Mouse (Mus musculus): ENCODE measurements at regions not wholly inside any gene's neighbourhood (a gene's known extent, or its start where the extent isn't known, plus 50 kb on each side); places are given as distances from the start of the nearest gene placed in this dataset.

DNA sequence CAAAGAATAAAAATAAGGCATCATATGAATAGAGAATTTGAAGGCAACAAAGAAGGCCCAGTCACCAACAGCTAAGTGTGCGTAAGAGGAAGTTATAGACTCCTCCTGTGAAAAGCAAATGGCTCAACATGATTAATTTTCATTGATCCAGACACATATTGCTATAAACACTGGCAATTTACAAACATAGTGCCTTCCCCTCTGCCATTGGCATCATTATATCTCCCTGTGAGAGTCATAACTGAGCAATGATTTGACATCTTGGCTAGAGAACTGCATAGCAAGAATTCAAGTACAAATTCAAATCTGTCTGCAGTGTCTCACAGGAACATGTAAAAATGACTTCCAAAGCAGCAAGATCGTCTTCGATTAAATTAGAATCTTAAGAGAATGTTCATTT is 167.2 kb upstream of the Mbnl1 start:
- intact Hi-C loops (cut with DNase I) = no loop called here
- DNase-seq = no peak

DNA sequence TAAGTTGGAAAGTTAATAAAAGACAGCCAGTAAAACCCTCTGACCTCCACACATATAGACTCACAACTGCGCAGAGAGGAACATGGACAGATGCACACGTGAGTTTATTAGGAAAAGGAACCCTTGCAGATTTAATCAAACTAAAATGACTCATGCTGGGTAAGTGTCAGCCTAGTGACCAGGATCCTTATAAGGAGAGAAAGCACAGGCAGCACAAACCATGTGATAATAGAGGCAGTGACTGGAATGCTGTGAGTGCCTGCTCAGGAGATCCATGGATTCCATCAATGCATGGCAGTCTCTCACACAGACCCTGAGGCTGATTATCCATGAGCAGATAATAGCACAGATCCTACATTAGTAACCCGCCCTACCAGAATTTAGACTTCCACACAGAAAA is 162.2 kb upstream of the Mbnl1 start:
- intact Hi-C loops (cut with DNase I) = no loop called here
- no peak for DNase-seq

DNA sequence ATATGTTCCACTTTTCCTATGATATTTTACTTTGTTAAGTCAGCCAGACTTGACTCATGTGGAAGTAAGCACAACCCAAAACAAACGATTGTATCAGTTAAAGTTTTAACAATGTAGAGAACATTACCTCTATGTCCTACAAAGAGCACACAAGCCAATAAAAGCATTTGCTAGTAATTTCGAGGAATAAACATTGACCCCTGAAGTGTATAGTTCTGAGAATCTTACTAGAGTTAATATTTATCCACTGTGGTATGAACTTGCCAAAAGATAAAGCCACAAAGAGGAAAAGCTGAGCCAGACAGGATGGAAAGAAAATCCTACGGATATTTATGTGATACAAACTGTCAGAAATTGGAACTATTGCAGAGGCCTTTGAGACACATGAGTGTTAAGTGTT is 161.5 kb upstream of the Mbnl1 start:
- DNase-seq = no peak
- intact Hi-C loops (cut with DNase I) = no loop called here

DNA sequence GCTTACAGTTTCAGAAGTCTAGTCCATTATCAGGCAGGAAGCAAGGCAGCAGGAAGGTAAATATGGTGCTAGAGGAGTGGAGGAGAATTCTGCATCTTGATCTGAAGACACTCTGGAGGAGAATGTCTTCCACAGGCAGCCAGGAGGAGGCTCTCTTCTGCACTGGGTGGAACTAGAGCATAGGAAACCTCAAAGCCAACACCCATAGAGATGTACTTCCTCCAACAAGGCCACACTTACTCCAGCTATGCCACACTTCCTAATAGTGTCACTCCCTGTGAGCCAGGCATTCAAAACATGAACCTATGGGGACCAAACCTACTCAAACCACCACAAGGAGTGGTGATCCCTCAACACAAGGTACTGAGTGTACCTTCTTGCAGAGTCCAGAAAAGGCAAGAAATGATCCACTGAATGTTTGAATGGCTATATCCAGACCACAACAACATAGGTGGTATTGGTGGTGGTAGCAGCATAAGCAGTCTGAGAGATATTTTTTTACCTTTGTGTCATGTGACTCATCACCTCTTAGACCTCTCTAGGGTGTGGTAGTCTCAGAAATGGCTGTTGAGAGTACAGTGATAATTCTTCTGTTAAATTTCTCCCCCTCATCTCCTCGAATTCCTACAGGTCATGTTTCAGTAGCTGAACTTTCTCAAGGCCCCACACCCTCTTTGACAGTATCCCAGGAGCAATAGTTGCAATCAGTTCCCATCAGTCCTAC is 152.3 kb upstream of the Mbnl1 start:
- DNase-seq = peak in 1 of 2 experiments; percentile 6
- intact Hi-C loops (cut with DNase I) = no loop called here

GRCm38 (mm10) chr3:60323514-60323913 is 149.1 kb upstream of the Mbnl1 start:
- intact Hi-C loops (cut with DNase I) = no loop called here
- DNase-seq = no peak

- no peak for DNase-seq
- intact Hi-C loops (cut with DNase I) = no loop called here
These were observed 148.2 kb upstream of the Mbnl1 start for GRCm38 (mm10) chr3:60324416-60324815.

DNA sequence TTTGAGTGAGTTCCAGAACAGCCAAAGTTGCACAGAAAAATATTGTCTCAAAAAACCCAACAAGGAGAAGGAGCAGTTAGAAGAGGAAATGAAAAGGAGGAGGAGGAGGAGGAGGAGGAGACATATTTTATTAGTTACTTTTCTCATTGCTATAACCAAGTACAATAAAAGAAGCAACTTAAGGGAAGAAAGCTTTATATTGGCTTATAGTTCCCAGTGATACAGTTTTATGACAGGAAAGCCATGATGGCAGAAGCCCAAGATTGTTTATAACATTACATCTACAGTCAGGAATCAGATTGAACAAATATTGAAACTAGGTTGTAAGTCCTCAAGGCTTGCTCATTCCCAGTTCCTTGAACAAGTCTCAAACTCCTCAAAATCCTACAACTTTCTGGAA is 147.7 kb upstream of the Mbnl1 start:
- DNase-seq = no peak
- intact Hi-C loops (cut with DNase I) = no loop called here

GRCm38 (mm10) chr3:60332460-60332859 is 140.2 kb upstream of the Mbnl1 start:
- DNase-seq = no peak
- intact Hi-C loops (cut with DNase I) = no loop called here

DNA sequence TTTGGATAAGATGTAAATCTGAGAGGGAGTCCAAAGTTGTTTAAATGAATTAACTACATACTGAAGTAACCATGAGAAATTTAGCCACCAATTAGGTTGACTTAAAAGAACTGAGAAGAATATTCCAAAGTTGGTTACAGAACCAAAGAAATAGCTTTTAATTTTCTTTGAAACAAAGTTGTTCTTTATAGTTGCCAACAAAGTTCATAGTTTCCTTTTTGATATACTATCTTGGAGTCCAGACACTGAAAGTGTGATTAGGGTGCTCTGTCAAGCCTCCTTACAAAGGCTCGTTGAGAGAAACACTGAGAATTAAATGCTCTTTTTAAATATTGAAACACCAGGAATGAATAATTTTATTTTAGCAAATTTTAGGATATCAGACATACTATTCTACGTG is 139.0 kb upstream of the Mbnl1 start:
- intact Hi-C loops (cut with DNase I) = no loop called here
- DNase-seq = no peak

GRCm38 (mm10) chr3:60334133-60334532 is 138.5 kb upstream of the Mbnl1 start:
- intact Hi-C loops (cut with DNase I) = no loop called here
- DNase-seq = no peak

DNA sequence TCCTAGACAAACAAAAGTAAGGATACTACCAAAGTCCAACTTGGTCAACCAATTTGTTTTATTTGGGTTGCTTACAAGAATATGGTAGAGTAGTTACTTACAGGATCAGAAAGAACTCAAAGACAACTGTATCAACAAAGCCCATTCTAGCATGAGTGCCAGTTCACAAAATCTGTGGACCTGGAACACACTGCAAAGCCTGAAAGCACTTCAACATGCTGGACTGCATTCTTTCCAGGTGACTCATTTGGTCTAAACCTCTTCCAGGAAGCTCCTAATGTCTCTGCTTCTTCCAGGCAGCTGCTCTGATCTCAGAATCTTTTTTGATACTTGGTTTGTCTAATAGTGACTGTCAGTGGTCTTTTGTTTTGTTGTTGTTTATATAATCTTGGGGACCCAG is 126.2 kb upstream of the Mbnl1 start:
- no peak for DNase-seq
- intact Hi-C loops (cut with DNase I) = no loop called here

DNA sequence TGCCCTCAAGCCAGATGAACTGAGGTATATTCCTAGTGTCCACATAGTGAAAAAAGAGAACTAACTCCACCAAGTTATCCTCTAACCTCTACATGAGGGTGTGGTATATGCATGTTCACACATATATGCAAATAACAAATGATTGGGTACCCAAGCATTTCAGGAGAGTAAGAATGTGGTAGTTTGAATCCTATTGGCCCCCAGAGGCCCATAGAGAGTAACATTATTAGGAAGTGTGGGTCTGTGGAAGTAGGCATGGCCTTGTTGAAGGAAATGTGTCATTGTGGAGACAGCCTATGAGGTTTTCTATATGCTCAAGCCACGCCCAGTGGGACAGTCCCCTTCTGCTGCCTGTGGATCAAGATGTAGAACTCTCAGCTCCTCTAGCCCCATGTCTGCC is 125.6 kb upstream of the Mbnl1 start:
- intact Hi-C loops (cut with DNase I) = no loop called here
- no peak for DNase-seq

GRCm38 (mm10) chr3:60371176-60371965 is 101.3 kb upstream of the Mbnl1 start:
- peak; percentile 10 to 20 for DNase-seq
- intact Hi-C loops (cut with DNase I) = no loop called here

DNA sequence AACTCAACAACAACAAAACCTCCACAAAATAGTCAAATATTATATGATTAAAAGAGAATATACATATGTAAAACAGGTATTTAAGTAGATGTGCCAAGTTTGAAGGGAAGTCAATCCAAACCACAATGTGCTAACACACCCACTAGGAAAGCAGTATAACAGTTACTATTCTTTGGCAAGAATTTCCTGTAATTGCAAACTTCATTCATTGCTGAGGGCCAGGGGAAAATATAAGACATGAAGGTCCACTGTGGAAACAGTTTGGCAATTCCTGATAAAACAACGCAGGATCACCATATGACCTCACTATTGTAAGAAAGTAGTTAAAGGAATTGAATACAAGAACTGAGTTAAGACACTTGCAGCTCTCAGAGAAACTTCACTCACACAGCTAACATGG is 99.0 kb upstream of the Mbnl1 start:
- no peak for DNase-seq
- intact Hi-C loops (cut with DNase I) = no loop called here

DNA sequence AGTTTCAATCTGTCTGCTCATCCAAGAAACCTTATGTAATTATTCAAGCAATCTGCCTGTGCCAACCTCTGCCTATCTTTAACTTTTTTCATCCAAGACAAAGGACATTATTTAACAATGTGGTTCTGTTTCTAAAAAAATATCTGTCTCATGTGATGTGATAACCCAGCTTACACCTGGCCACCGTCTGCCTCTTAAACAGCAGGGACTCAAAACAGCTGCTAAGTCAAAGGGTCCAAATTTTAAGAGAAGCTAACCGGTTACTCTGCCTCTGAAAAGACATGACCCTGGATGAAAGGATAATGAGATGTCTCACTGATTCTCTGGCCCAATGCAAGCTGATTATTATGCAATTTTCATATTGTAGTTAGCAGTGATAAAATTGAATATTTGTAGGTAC is 84.0 kb upstream of the Mbnl1 start:
- intact Hi-C loops (cut with DNase I) = no loop called here
- DNase-seq = no peak

DNA sequence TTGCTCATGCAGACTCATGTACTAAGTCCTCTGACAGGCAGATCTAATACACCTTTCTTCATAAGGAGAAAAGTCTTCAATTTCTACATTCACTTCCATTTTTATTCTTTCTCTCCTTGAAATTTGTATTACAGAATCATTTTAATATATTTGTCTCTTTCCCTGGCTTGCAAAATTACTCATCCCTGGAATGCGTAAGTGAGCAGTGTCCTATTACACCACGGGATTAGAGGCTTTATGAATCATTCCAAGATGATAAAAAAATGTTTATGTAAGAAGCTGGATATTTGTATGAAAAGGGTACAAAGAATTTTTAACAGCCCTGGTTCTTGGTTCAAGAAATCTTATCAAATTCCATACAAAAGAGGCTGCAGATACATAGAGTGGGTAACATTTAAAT is 83.6 kb upstream of the Mbnl1 start:
- intact Hi-C loops (cut with DNase I) = no loop called here
- no peak for DNase-seq

DNA sequence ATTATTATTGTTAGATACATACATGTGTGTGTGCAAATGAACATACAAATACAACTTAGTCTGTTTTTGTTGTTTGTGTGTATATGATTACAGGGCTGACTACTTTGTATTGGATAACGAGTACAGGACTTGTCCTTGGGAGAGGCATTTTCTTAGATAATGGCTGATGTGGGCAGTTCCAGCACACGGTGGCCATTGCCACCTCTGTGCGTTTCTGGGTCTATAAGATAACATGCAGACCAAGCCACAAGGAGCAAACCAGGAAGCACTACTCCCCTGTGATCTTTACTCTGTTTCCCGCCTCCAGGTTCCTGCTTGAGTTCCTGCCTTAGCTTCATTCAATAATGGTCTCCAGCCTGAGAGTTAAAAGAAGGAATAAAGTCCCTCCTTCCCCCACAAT is 77.3 kb upstream of the Mbnl1 start:
- no peak for DNase-seq
- intact Hi-C loops (cut with DNase I) = no loop called here

DNA sequence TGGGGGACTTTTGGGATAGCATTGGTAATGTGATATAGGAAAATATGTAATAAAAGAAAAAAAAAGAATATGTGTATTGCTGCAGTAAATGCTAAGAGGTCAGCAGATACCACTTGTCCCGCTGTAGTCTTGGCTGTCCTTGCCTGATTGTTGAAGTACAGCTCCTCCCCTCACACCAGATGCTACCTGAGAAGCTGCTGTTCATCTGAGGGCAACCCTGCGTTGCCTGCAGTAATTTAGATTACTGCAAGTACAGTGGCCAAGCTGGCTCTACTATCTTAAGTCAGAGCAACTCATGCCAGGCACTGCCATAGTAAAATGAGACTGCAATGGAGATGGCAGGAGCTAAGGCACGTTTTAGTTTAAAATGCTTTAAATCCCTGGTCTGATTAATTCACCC is 75.7 kb upstream of the Mbnl1 start:
- DNase-seq = no peak

DNA sequence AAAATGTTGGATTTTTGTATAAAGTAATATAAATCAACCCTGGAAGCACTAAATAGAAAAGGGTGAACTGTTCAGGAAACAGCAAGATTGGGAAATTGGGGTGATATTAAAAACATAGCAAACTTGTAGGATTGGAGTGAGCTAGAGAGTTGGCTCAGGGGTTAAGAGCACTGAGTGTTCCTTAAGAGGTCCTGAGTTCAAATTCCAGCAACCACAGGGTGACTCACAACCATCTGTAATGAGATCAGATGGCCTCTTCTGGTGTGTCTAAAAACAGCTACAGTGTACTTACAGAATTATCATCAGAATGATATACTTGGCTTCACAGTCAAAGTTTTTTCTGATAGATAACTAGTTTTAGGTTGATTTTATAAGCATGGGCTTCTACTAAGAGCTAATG is 73.8 kb upstream of the Mbnl1 start:
- intact Hi-C loops (cut with DNase I) = no loop called here
- DNase-seq = no peak

More for the DNA sequence above, 75.7 kb upstream of the Mbnl1 start:
- intact Hi-C loops (cut with DNase I) = no loop called here

- intact Hi-C loops (cut with DNase I) = loop anchor here (10.0 kb wide), 1 partner anchor 202 kb away; no protein-coding TSS in a partner anchor
- no peak for DNase-seq
These were observed 70.3 kb upstream of the Mbnl1 start for GRCm38 (mm10) chr3:60402251-60402830.

DNA sequence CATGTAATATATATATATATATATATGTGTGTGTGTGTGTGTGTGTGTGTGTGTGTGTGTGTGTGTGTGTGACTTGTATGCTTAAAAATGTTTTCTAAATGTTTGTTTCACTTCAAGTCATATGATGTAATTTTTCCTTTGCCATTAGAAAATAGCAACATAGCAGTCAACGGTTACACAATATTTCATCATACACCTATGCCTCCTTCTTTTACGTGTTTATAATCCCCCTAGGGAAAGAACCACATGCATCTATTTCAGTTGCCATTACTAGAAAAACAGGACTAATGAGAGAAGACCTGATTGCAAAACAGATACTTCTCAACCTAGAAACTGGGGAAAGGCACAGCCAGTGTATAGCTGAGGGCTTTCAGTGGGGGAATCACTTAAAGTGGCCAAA is 65.2 kb upstream of the Mbnl1 start:
- intact Hi-C loops (cut with DNase I) = loop anchor here (5.0 to 10.0 kb wide), 2 partner anchors 90 to 197 kb away; no protein-coding TSS in a partner anchor
- DNase-seq = no peak

GRCm38 (mm10) chr3:60407906-60408305 is 64.7 kb upstream of the Mbnl1 start:
- DNase-seq = no peak
- intact Hi-C loops (cut with DNase I) = loop anchor here (5.0 to 10.0 kb wide), 2 partner anchors 89 to 197 kb away; no protein-coding TSS in a partner anchor

All from heart, postnatal 14 days (tissue).